Mouse (Mus musculus) thymus, adult 2 months (tissue): ENCODE data around the gene H2-Q10.
"Not testable (repeated sequence)": the region's sequence is repeated elsewhere in the genome, so short reads cannot be mapped to it uniquely, and the experiment has no call there.

ENCODE experiments used
- CTCF ChIP-seq: fragments of 200-500 bp; IDR thresholded peaks from 2 replicates; pipeline ENCODE4 v1.5.1; 2012; ENCODE audit warnings: mild to moderate bottlenecking, control low read depth, low read length, moderate library complexity, borderline replicate concordance; ENCODE audit not compliant: control insufficient read depth, poor library complexity, insufficient read depth; ENCODE audit errors: extremely low read depth
- POLR2A ChIP-seq: fragments of 200-500 bp; IDR thresholded peaks from 2 replicates; pipeline ENCODE4 v1.6.1; 2012; ENCODE audit warnings: mild to moderate bottlenecking, low read length, control low read depth, moderate library complexity; ENCODE audit not compliant: control insufficient read depth, poor library complexity, insufficient read depth; ENCODE audit errors: extremely low read depth

- not testable (repeated sequence) for TF ChIP-seq CTCF, POLR2A
These were observed 11.6 kb upstream of the H2-Q10 start for GRCm38 (mm10) chr17:35458247-35458646.
